Mouse (Mus musculus): ENCODE measurements at regions not wholly inside any gene's neighbourhood (a gene's known extent, or its start where the extent isn't known, plus 50 kb on each side); places are given as distances from the start of the nearest gene placed in this dataset.

GRCm38 (mm10) chr2:129927218-129927617, 84.9 kb upstream of the Tgm3 start:
- TF ChIP-seq CTCF (IDR thresholded peaks at IDR 0.05; ENCODE audit: low read depth, low read length) (no peak), GATA2 (IDR thresholded peaks at IDR 0.05; ENCODE audit: borderline replicate concordance, low read depth, low read length) (no peak)
